Comparison of ENCODE assay signal across 14 mouse cellular contexts in the genomic region with DNA sequence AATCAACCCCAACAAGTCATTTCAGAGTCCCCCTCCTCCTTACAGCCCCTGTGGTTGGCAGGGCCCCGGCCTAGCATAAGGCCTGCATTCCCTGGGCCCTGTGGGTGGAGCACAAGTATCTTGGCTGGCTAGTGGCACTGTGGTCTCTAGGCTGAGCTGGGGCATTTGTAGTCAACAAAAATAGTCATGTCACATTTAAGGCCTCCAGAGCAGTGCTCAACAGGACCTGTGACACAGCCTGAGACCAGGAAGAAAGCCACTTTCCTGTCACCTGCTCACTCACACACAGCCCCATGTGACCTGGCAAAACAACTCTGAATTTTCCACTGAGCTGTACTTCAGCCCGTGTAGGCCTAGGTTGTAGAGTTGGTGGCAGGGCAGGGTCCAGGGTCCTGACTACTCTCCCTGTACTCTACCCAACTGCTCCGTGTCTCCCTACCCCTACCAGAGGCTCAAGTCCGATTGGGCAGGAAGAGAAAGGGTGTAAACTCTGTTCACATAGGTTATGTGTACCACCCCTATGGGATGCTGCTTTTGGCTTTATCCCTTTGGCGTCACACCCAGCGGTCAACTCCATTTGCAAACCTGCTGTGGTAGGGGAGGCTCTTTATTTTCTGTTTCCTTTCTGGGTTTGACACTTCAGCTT. TPM values are rescaled to one million over a fixed set of nuclear protein-coding genes. Genes with fewer than 3 reads are reported as not detected.
DNase-seq lines count a peak whose midpoint lies in the region; ATAC-seq and TF ChIP-seq lines count a peak whose summit lies in the region.
"Had no signal": no experiment of that assay in that cellular context is flagged by ENCODE, and none has a peak within 500 bp of the region (broad histone marks: within the 10 kb centered on the region; RNA-seq: fewer than 3 reads in every experiment).

No protein-coding gene starts in this region.

- peak overlapping the region; percentile 85 for H3K27ac ChIP-seq in gastrocnemius, adult 2 months
- H3K27ac ChIP-seq in spleen, adult 2 months (ENCODE audit: insufficient read depth, low read length): peak overlapping the region; percentile 87
- H3K27ac ChIP-seq in heart, postnatal 0 days (ENCODE audit: low read depth): peak overlapping the region; percentile 46
- peak overlapping the region; percentile 78 for H3K27ac ChIP-seq in small intestine, adult 2 months (ENCODE audit: insufficient read depth, low read depth, low read length)
- no peak overlapping the region for H3K27ac ChIP-seq in forebrain, embryonic 12.5 days
- H3K27ac ChIP-seq: embryonic facial prominence, embryonic 15.5 days had no signal

- no peaks in the 10 kb centered on the region for H3K9me3 ChIP-seq in heart, postnatal 0 days (replicated peaks; ENCODE audit: control insufficient read depth, low read length)
- H3K9me3 ChIP-seq in forebrain, embryonic 12.5 days: no peaks in the 10 kb centered on the region
- H3K9me3 ChIP-seq: embryonic facial prominence, embryonic 15.5 days had no signal

- TF ChIP-seq CTCF in gastrocnemius, adult 2 months (IDR thresholded peaks at IDR 0.05): no peak
- no peak for TF ChIP-seq CTCF in spleen, adult 2 months (IDR thresholded peaks at IDR 0.05; ENCODE audit: extremely low read depth, insufficient read depth, insufficient read length, insufficient replicate concordance)
- no peak for TF ChIP-seq CTCF in heart, postnatal 0 days (IDR thresholded peaks at IDR 0.05; ENCODE audit: low read depth)
- no peak for TF ChIP-seq CTCF in small intestine, adult 2 months (IDR thresholded peaks at IDR 0.05; ENCODE audit: extremely low read depth, insufficient read length, insufficient replicate concordance, low read depth, low read length)

- no peak for TF ChIP-seq EP300 in heart, postnatal 0 days (IDR thresholded peaks at IDR 0.05; ENCODE audit: low read depth)

- peaks cover 52% of the 10 kb centered on the region for H3K4me1 ChIP-seq in spleen, adult 2 months (ENCODE audit: control insufficient read depth, insufficient read depth, insufficient read length)
- peaks cover 10% of the 10 kb centered on the region; the same call in 1 of the 2 replicates for H3K4me1 ChIP-seq in heart, postnatal 0 days (ENCODE audit: control insufficient read depth, insufficient read depth)
- peaks cover 5% of the 10 kb centered on the region; the same call in 1 of the 2 replicates for H3K4me1 ChIP-seq in small intestine, adult 2 months (ENCODE audit: control insufficient read depth, insufficient read depth, insufficient read length, low read length)
- H3K4me1 ChIP-seq in forebrain, embryonic 12.5 days: peaks cover 16% of the 10 kb centered on the region; the same call in 1 of the 2 replicates

- peak; percentile 65 for ATAC-seq in heart, postnatal 0 days (ENCODE audit: insufficient read depth, low read depth)
- ATAC-seq in forebrain, embryonic 12.5 days (ENCODE audit: low FRiP score): no peak

- H3K4me2 ChIP-seq in heart, postnatal 0 days (ENCODE audit: low read depth, low read length): no peak overlapping the region
- H3K4me2 ChIP-seq in forebrain, embryonic 12.5 days: no peak overlapping the region
- H3K4me2 ChIP-seq: embryonic facial prominence, embryonic 15.5 days had no signal

- no peaks in the 10 kb centered on the region for H3K36me3 ChIP-seq in spleen, adult 2 months (ENCODE audit: control insufficient read depth, insufficient read depth, low read length)
- no peaks in the 10 kb centered on the region for H3K36me3 ChIP-seq in heart, postnatal 0 days (replicated peaks; ENCODE audit: control insufficient read depth, insufficient read depth, low read length)
- H3K36me3 ChIP-seq in small intestine, adult 2 months (ENCODE audit: control insufficient read depth, insufficient read depth, low read length): no peaks in the 10 kb centered on the region
- no peaks in the 10 kb centered on the region for H3K36me3 ChIP-seq in forebrain, embryonic 12.5 days (replicated peaks)
- H3K36me3 ChIP-seq: embryonic facial prominence, embryonic 15.5 days had no signal

- no peak overlapping the region for H3K9ac ChIP-seq in heart, postnatal 0 days (replicated peaks; ENCODE audit: low read depth, low read length)
- no peak overlapping the region for H3K9ac ChIP-seq in forebrain, embryonic 12.5 days
- H3K9ac ChIP-seq: embryonic facial prominence, embryonic 15.5 days had no signal

- peak; percentile 58 for DNase-seq in gastrocnemius, adult 2 months
- DNase-seq in gastrocnemius, postnatal 10 days: no peak
- DNase-seq in spleen, adult 2 months (ENCODE audit: low read depth in 1 of 2, low spot score in 2 of 2): peak; percentile 49 to 85
- DNase-seq in spleen, postnatal 4 days (ENCODE audit: low spot score in 2 of 2): no peak
- DNase-seq in heart, postnatal 0 days (ENCODE audit: low spot score): no peak
- no peak for DNase-seq in lung, postnatal 10 days
- DNase-seq: cerebellum, adult 8-10 months; lung, adult 18-20 months; right cerebral cortex, postnatal 14 days had no signal

- no peak overlapping the region for H3K4me3 ChIP-seq in gastrocnemius, adult 2 months
- H3K4me3 ChIP-seq in spleen, adult 2 months (ENCODE audit: extremely low read depth, insufficient read depth, insufficient read length): no peak overlapping the region
- H3K4me3 ChIP-seq in heart, postnatal 0 days (ENCODE audit: low read depth, low read length): no peak overlapping the region
- no peak overlapping the region for H3K4me3 ChIP-seq in small intestine, adult 2 months (ENCODE audit: low read depth, low read length)
- no peak overlapping the region for H3K4me3 ChIP-seq in forebrain, embryonic 12.5 days (replicated peaks)
- H3K4me3 ChIP-seq: embryonic facial prominence, embryonic 15.5 days; myocyte had no signal

- no peak for TF ChIP-seq POLR2A in spleen, adult 2 months (IDR thresholded peaks at IDR 0.05; ENCODE audit: low read depth, low read length)
- no peak for TF ChIP-seq POLR2A in small intestine, adult 2 months (IDR thresholded peaks at IDR 0.05; ENCODE audit: low read depth, low read length)

- intact Hi-C loops in gastrocnemius, adult 2 months (cut with DNase I): no loop called here

- 40% methylated on average over 6 of the region's 6 CpGs for WGBS in spleen, adult 2 months
- 58% methylated on average over 6 of the region's 6 CpGs for WGBS in heart, postnatal 0 days
- 68% methylated on average over 6 of the region's 6 CpGs for WGBS in small intestine, adult 2 months
- WGBS in forebrain, embryonic 12.5 days: 82% methylated on average over 6 of the region's 6 CpGs

- no peaks in the 10 kb centered on the region for H3K27me3 ChIP-seq in spleen, adult 2 months (ENCODE audit: control insufficient read depth, insufficient read depth, low read length)
- no peaks in the 10 kb centered on the region for H3K27me3 ChIP-seq in heart, postnatal 0 days (ENCODE audit: control insufficient read depth, insufficient read depth, low read length)
- no peaks in the 10 kb centered on the region for H3K27me3 ChIP-seq in small intestine, adult 2 months (ENCODE audit: control insufficient read depth, insufficient read depth, low read length)
- no peaks in the 10 kb centered on the region for H3K27me3 ChIP-seq in forebrain, embryonic 12.5 days
- H3K27me3 ChIP-seq: embryonic facial prominence, embryonic 15.5 days had no signal

RNA-seq across cellular contexts. Expression of a gene that starts 13.0 kb away (rescaled TPM):
- total RNA-seq in gastrocnemius, adult 2 months (2021): 1 to 10 TPM; 2.5 to 5.3 TPM
- 10 to 100 TPM; 10.9 to 14.8 TPM for total RNA-seq in gastrocnemius, postnatal 10 days (2021)
- polyA plus RNA-seq in spleen, adult 2 months (2012; rRNA removed): 903 and 1,004 TPM in 2 replicates
- total RNA-seq in heart, postnatal 0 days (2014; rRNA removed; ENCODE audit: low replicate concordance): 15.9 and 21.6 TPM in 2 replicates
- 14.7 and 15.6 TPM in 2 replicates for polyA plus RNA-seq in heart, postnatal 0 days (2015; fragmentation: Nextera tagmentation; extraction: Ambion mirVana)
- polyA plus RNA-seq in small intestine, adult 2 months (2012; rRNA removed): 56.1 and 79.0 TPM in 2 replicates
- polyA plus RNA-seq in forebrain, embryonic 12.5 days (2016; fragmentation: Nextera tagmentation; extraction: Ambion mirVana): 16.8 and 17.0 TPM in 2 replicates

RNA-seq across cellular contexts. Expression of a gene that starts 44.3 kb away (rescaled TPM):
- not detected for total RNA-seq in gastrocnemius, adult 2 months (2021)
- under 1 TPM in 1 of 2 experiments, not detected in 1; 0.16 TPM for total RNA-seq in gastrocnemius, postnatal 10 days (2021)
- 0.23 and 0.29 TPM in 2 replicates for polyA plus RNA-seq in spleen, adult 2 months (2012; rRNA removed)
- total RNA-seq in heart, postnatal 0 days (2014; rRNA removed; ENCODE audit: low replicate concordance): not detected in 2 replicates
- not detected in 2 replicates for polyA plus RNA-seq in heart, postnatal 0 days (2015; fragmentation: Nextera tagmentation; extraction: Ambion mirVana)
- polyA plus RNA-seq in small intestine, adult 2 months (2012; rRNA removed): 0.05 TPM in 1 of 2 replicates, not detected in the other
- polyA plus RNA-seq in forebrain, embryonic 12.5 days (2016; fragmentation: Nextera tagmentation; extraction: Ambion mirVana): 0.22 and 0.26 TPM in 2 replicates
- total RNA-seq: gastrocnemius, postnatal 4 days had no signal
- polyA plus RNA-seq: myocyte had no signal

Comparison
In these comparisons a context has a peak if more than half of its experiments do, and no peak if none do; other contexts are left out.
1. DNase-seq: peak in gastrocnemius, adult 2 months (single experiment) and spleen, adult 2 months (2 of 2); none in gastrocnemius, postnatal 10 days (single experiment), spleen, postnatal 4 days (0 of 2), heart, postnatal 0 days (single experiment) and lung, postnatal 10 days (single experiment).
2. RNA of a gene that starts 13.0 kb away (polyA plus RNA-seq): 903 to 1,004 TPM in spleen, adult 2 months; 56.1 to 79.0 TPM in small intestine, adult 2 months, 16.8 to 17.0 TPM in forebrain, embryonic 12.5 days and 14.7 to 15.6 TPM in heart, postnatal 0 days; every median in the first group is over 10 times any median in the second.